ENCODE assay signal across 13 mouse cellular contexts in the genomic region with DNA sequence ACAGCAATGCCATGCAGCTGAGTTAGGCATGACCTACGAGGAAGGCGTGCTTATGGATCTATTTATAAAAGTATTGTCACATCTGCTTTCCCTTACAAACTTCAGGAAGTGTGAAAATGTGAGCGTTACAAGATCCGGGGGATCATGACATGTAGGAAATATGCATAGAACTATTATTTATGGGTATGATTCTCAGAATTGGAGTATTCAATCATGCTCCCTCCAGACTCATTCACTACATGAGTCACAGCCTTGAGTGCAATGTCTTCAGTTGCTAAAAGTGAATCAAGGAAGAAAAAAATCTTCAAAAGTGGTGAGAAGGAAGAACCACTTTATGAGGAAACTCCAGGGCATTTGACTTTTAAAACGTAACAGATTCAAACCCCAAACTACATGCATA.
"Had no signal": no experiment of that assay in that cellular context is flagged by ENCODE, and none has a peak within 500 bp of the region (broad histone marks: within the 10 kb centered on the region; RNA-seq: fewer than 3 reads in every experiment).

No protein-coding gene starts in this region.

- H3K9me3 ChIP-seq: kidney, embryonic 15.5 days; liver, embryonic 15.5 days; midbrain, embryonic 13.5 days; neural tube, embryonic 15.5 days had no signal

- H3K27ac ChIP-seq: kidney, embryonic 15.5 days; liver, embryonic 15.5 days; midbrain, embryonic 13.5 days; neural tube, embryonic 15.5 days; stomach, postnatal 0 days had no signal

- H3K9ac ChIP-seq: kidney, embryonic 15.5 days; liver, embryonic 15.5 days; midbrain, embryonic 13.5 days; neural tube, embryonic 15.5 days had no signal

- H3K4me1 ChIP-seq: liver, embryonic 15.5 days; midbrain, embryonic 13.5 days; neural tube, embryonic 15.5 days had no signal

- ATAC-seq: midbrain, embryonic 13.5 days had no signal

- H3K4me2 ChIP-seq: kidney, embryonic 15.5 days; liver, embryonic 11.5 days; liver, embryonic 15.5 days; midbrain, embryonic 13.5 days; neural tube, embryonic 15.5 days had no signal

- H3K27me3 ChIP-seq: kidney, embryonic 15.5 days; liver, embryonic 15.5 days; midbrain, embryonic 13.5 days; neural tube, embryonic 15.5 days had no signal

- H3K4me3 ChIP-seq: kidney, embryonic 15.5 days; liver, embryonic 15.5 days; midbrain, embryonic 13.5 days; myocyte; neural tube, embryonic 15.5 days had no signal

- H3K36me3 ChIP-seq: kidney, embryonic 15.5 days; liver, embryonic 15.5 days; midbrain, embryonic 13.5 days; neural tube, embryonic 15.5 days had no signal

- DNase-seq: kidney, adult 2 months; kidney, postnatal 25 days; left cerebral cortex, postnatal 4 days; right cerebral cortex, adult 18-20 months; thymus, adult 18-20 months; thymus, postnatal 14 days had no signal
